Mouse (Mus musculus): ENCODE results near the gene Zfr2. TPM values are rescaled to one million over a fixed set of nuclear protein-coding genes. Genes with fewer than 3 reads are reported as not detected.

The Zfr2 gene
- polyA plus RNA-seq, 1 experiment from 2014 or later = 2.3 TPM

GRCm38 (mm10) chr10:81291511-81292104 is 58.7 kb downstream of the Zfr2 start, which contains the start of gene Tjp3:
TSS of gene Tjp3 (minus strand) at chr10:81291581.
- peak; percentile 43 for DNase-seq (ENCODE audit: low spot score)
- Histone ChIP-seq H3K27ac (ENCODE audit: low read length) (peak within 1 kb of the TSS; percentile 69), H3K4me2 (replicated peaks; ENCODE audit: low read depth, low read length) (peak within 1 kb of the TSS; percentile 54), H3K9me3 (ENCODE audit: low read length) (no peaks in the 10 kb centered on the region), H3K36me3 (ENCODE audit: insufficient read depth, low read length) (no peaks in the 10 kb centered on the region), H3K9ac (replicated peaks; ENCODE audit: low read depth) (0 out of 2 replicates have a peak within 1 kb of the TSS, but pooled peaks have one; percentile 29), H3K4me3 (ENCODE audit: low read depth, low read length) (peak within 1 kb of the TSS; percentile 25), H3K27me3 (replicated peaks; ENCODE audit: insufficient read depth, low read length) (no peaks in the 10 kb centered on the region), H3K4me1 (ENCODE audit: insufficient read depth, low read depth, low read length) (peaks cover 25% of the 10 kb centered on the region; the same call in 1 of the 2 replicates)
- TF ChIP-seq EP300 (IDR thresholded peaks at IDR 0.05) (no peak), CTCF (IDR thresholded peaks at IDR 0.05) (0 out of 2 replicates have a peak, but pooled peaks have one; percentile 1)
- ATAC-seq = no peak
- WGBS = 62% methylated on average over 9 of the region's 9 CpGs

GRCm38 (mm10) chr10:81292554-81293333 is 59.8 kb downstream of the Zfr2 start, which contains the start of gene Pip5k1c:
TSS of gene Pip5k1c (plus strand) at chr10:81292963.
- H3K9me3 ChIP-seq (ENCODE audit: low read length) = no peaks in the 10 kb centered on the region
- DNase-seq (ENCODE audit: low spot score) (peak; percentile 100), ATAC-seq (peak; percentile 94)
- H3K9ac ChIP-seq (replicated peaks; ENCODE audit: low read depth) = peak within 1 kb of the TSS; percentile 63
- TF ChIP-seq EP300 (IDR thresholded peaks at IDR 0.05) (no peak), CTCF (IDR thresholded peaks at IDR 0.05) (peak; percentile 90)
- peak within 1 kb of the TSS; percentile 92 for H3K4me2 ChIP-seq (replicated peaks; ENCODE audit: low read depth, low read length)
- H3K27me3 ChIP-seq (replicated peaks; ENCODE audit: insufficient read depth, low read length) = no peaks in the 10 kb centered on the region
- WGBS = 2% methylated on average over 79 of the region's 80 CpGs
- H3K4me3 ChIP-seq (ENCODE audit: low read depth, low read length) = peak within 1 kb of the TSS; percentile 84
- H3K36me3 ChIP-seq (ENCODE audit: insufficient read depth, low read length) = no peaks in the 10 kb centered on the region
- peak within 1 kb of the TSS; percentile 94 for H3K27ac ChIP-seq (ENCODE audit: low read length)
- H3K4me1 ChIP-seq (ENCODE audit: insufficient read depth, low read depth, low read length) = peaks cover 28% of the 10 kb centered on the region; the same call in 1 of the 2 replicates

GRCm38 (mm10) chr10:81293334-81294030 is 60.5 kb downstream of the Zfr2 start:
- H3K4me3 ChIP-seq (ENCODE audit: low read depth, low read length) = peak overlapping the region; percentile 84
- H3K4me1 ChIP-seq (ENCODE audit: insufficient read depth, low read depth, low read length) = peaks cover 28% of the 10 kb centered on the region; the same call in 1 of the 2 replicates
- no peaks in the 10 kb centered on the region for H3K9me3 ChIP-seq (ENCODE audit: low read length)
- no peaks in the 10 kb centered on the region for H3K27me3 ChIP-seq (replicated peaks; ENCODE audit: insufficient read depth, low read length)
- peak overlapping the region; percentile 63 for H3K9ac ChIP-seq (replicated peaks; ENCODE audit: low read depth)
- H3K36me3 ChIP-seq (ENCODE audit: insufficient read depth, low read length) = no peaks in the 10 kb centered on the region
- ATAC-seq (no peak), DNase-seq (ENCODE audit: low spot score) (no peak)
- TF ChIP-seq CTCF (IDR thresholded peaks at IDR 0.05) (no peak), EP300 (IDR thresholded peaks at IDR 0.05) (no peak)
- H3K27ac ChIP-seq (ENCODE audit: low read length) = peak overlapping the region; percentile 94
- 2% methylated on average over 25 of the region's 25 CpGs for WGBS
- peak overlapping the region; percentile 92 for H3K4me2 ChIP-seq (replicated peaks; ENCODE audit: low read depth, low read length)

DNA sequence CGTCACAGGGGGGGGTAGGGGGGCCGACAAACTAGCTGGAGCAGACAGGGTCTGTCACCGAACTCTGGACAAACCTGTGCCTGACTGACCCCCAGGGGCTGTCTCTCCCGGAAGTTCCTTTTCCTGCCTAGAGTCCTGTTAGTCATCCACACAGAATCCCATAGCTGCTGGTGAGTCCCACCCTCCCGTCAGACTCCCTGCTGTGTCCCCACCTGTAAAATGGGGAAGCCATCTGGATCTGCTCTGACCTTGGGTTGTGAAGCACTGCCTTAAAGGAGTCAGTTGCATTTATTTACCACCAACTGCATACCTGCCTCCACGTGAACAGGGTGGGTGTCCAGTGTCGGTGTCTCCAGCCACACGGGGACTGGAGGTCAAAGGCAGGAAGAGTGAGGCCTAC is 61.5 kb downstream of the Zfr2 start:
- ATAC-seq = no peak
- H3K4me2 ChIP-seq (replicated peaks; ENCODE audit: low read depth, low read length) = peak overlapping the region; percentile 92
- H3K9ac ChIP-seq (replicated peaks; ENCODE audit: low read depth) = peak overlapping the region; percentile 63; the same call in 1 of the 2 replicates
- H3K4me3 ChIP-seq (ENCODE audit: low read depth, low read length) = peak overlapping the region; percentile 1; the same call in 1 of the 2 replicates
- no peak for DNase-seq (ENCODE audit: low spot score)
- H3K27ac ChIP-seq (ENCODE audit: low read length) = 0 out of 2 replicates have a peak overlapping the region, but pooled peaks have one; percentile 20
- no peaks in the 10 kb centered on the region for H3K36me3 ChIP-seq (ENCODE audit: insufficient read depth, low read length)
- TF ChIP-seq EP300 (IDR thresholded peaks at IDR 0.05) = no peak
- TF ChIP-seq CTCF (IDR thresholded peaks at IDR 0.05) = no peak
- no peaks in the 10 kb centered on the region for H3K9me3 ChIP-seq (ENCODE audit: low read length)
- H3K27me3 ChIP-seq (replicated peaks; ENCODE audit: insufficient read depth, low read length) = no peaks in the 10 kb centered on the region
- WGBS = 35% methylated on average over 8 of the region's 8 CpGs
- peaks cover 24% of the 10 kb centered on the region; the same call in 1 of the 2 replicates for H3K4me1 ChIP-seq (ENCODE audit: insufficient read depth, low read depth, low read length)

DNA sequence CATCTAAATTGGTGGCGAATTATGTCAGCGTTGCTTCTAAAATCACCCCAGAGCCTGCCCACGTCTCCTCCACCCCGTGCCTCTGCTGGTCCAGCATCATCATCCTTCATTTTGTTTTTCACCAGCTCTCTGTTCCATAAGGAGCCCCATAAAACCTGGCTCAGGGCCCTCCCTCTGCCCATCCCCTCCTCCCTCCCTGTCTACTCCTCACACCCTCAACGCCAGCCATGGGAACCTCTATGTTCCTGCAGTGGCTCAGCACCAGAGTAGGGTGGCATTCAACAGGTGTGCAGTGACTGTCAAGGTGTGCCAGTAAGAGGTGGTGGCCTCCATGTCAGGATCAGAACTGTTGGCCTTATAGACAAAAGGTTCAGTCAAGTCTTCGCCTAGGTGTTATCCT is 62.2 kb downstream of the Zfr2 start:
- Histone ChIP-seq H3K4me1 (ENCODE audit: insufficient read depth, low read depth, low read length) (peaks cover 27% of the 10 kb centered on the region; the same call in 1 of the 2 replicates), H3K4me3 (ENCODE audit: low read depth, low read length) (no peak overlapping the region), H3K9me3 (ENCODE audit: low read length) (no peaks in the 10 kb centered on the region), H3K27me3 (replicated peaks; ENCODE audit: insufficient read depth, low read length) (no peaks in the 10 kb centered on the region), H3K36me3 (ENCODE audit: insufficient read depth, low read length) (no peaks in the 10 kb centered on the region), H3K9ac (replicated peaks; ENCODE audit: low read depth) (no peak overlapping the region), H3K4me2 (replicated peaks; ENCODE audit: low read depth, low read length) (no peak overlapping the region), H3K27ac (ENCODE audit: low read length) (no peak overlapping the region)
- TF ChIP-seq CTCF (IDR thresholded peaks at IDR 0.05) = no peak
- TF ChIP-seq EP300 (IDR thresholded peaks at IDR 0.05) = no peak
- 93% methylated on average over 6 of the region's 6 CpGs for WGBS
- DNase-seq (ENCODE audit: low spot score) = no peak
- ATAC-seq = no peak

All from lung, postnatal 0 days (tissue).